Mouse (Mus musculus) limb, embryonic 12.5 days (tissue): ENCODE data around the gene Ypel3. TPM values are rescaled to one million over a fixed set of nuclear protein-coding genes. Genes with fewer than 3 reads are reported as not detected.
A peak's percentile ranks its signal among the peaks of the same experiment; 100 is the strongest.

Experiments
- ATAC-seq: fragments of 200-750 bp; cut with Nextera tagmentation; 2 replicates; pipeline ENCODE4 v1.8.0; 2017; ENCODE audit warnings: low read depth, moderate TSS enrichment; ENCODE audit not compliant: insufficient number of reproducible peaks, insufficient read depth, low FRiP score, low TSS enrichment
- H3K27ac ChIP-seq: fragments of 300-500 bp; sonication (generic); 2 replicates; pipeline ENCODE4 v1.5.1; 2016; ENCODE audit warnings: mild to moderate bottlenecking, moderate library complexity
- H3K27me3 ChIP-seq: fragments of 300-500 bp; sonication (generic); 2 replicates; pipeline ENCODE4 v1.6.1; 2016; ENCODE audit warnings: mild to moderate bottlenecking, moderate library complexity
- H3K36me3 ChIP-seq: fragments of 300-500 bp; sonication (generic); 2 replicates; pipeline ENCODE4 v1.6.1; 2016; ENCODE audit warnings: mild to moderate bottlenecking, moderate library complexity
- H3K4me1 ChIP-seq: fragments of 300-500 bp; sonication (generic); replicated peaks from 2 replicates; pipeline ENCODE4 v1.6.1; 2016
- H3K4me2 ChIP-seq: fragments of 300-500 bp; sonication (generic); 2 replicates; pipeline ENCODE4 v1.6.1; 2016; ENCODE audit warnings: mild to moderate bottlenecking, moderate library complexity
- H3K4me3 ChIP-seq: fragments of 300-500 bp; sonication (generic); replicated peaks from 2 replicates; pipeline ENCODE4 v1.5.1; 2016; ENCODE audit warnings: mild to moderate bottlenecking
- H3K9ac ChIP-seq: fragments of 300-500 bp; sonication (generic); replicated peaks from 2 replicates; pipeline ENCODE4 v1.6.1; 2016; ENCODE audit warnings: mild to moderate bottlenecking, moderate library complexity
- H3K9me3 ChIP-seq: fragments of 300-500 bp; sonication (generic); 2 replicates; pipeline ENCODE4 v1.6.1; 2016; ENCODE audit warnings: mild to moderate bottlenecking, moderate library complexity
- WGBS: fragments of 180-500 bp; shearing (Covaris S2); methylation state at CpG from one replicate; pipeline ENCODE4 v1.1.7; 2016; 5-methylcytosine and 5-hydroxymethylcytosine counted together
- polyA plus RNA-seq: library from polyadenylated mRNA; unstranded; fragments of >200 nt; fragmentation: Nextera tagmentation; extraction: Ambion mirVana; gene quantifications from 2 replicates; pipeline ENCODE4 v1.2.1, GENCODE M21; 2016

Ypel3 gene
- polyA plus RNA-seq, 1 experiment from 2014 or later, result 104 TPM

- no peak for ATAC-seq
- peaks cover 22% of the 10 kb centered on the region for H3K27me3 ChIP-seq
- H3K9me3 ChIP-seq, result no peaks in the 10 kb centered on the region
- H3K27ac ChIP-seq, result no peak overlapping the region
- H3K4me3 ChIP-seq, result no peak overlapping the region
- WGBS, result 29% methylated on average over 1 of the region's 1 CpGs
- H3K36me3 ChIP-seq, result no peaks in the 10 kb centered on the region
- H3K4me2 ChIP-seq, result no peak overlapping the region
- peaks cover 11% of the 10 kb centered on the region for H3K4me1 ChIP-seq
- no peak overlapping the region for H3K9ac ChIP-seq
These were observed 42.1 kb downstream of the Ypel3 start for GRCm38 (mm10) chr7:126818818-126819217.

- Histone ChIP-seq H3K4me2 (no peak overlapping the region), H3K9me3 (no peaks in the 10 kb centered on the region), H3K27me3 (peaks cover 45% of the 10 kb centered on the region), H3K36me3 (no peaks in the 10 kb centered on the region), H3K4me3 (no peak overlapping the region), H3K27ac (no peak overlapping the region), H3K9ac (no peak overlapping the region), H3K4me1 (peaks cover 11% of the 10 kb centered on the region)
- WGBS, result 19% methylated on average over 7 of the region's 7 CpGs
- ATAC-seq, result no peak
These were observed 45.2 kb downstream of the Ypel3 start for GRCm38 (mm10) chr7:126821835-126822511.

DNA sequence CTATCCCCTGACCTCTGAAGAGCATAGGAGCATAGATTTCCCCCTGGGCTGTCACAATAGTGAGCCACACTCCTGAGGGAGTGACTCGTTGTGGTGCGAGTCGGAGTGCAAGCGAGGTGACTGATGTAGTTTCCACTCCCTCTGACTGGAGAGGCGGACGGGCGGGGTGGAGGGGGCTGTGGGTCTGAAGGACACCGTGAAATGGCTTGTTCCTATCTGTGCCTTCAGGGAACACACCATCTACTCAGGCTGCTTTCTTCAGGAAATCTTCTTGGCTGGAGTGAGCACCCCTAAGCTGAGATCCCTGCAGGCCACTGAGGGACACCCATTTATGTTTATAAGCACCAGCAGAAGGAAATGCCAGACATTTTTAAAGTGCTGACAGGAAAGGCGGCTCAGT is 46.0 kb downstream of the Ypel3 start:
- 7% methylated on average over 9 of the region's 9 CpGs for WGBS
- H3K4me3 ChIP-seq, result 0 out of 2 replicates have a peak overlapping the region, but pooled peaks have one; percentile 33
- H3K36me3 ChIP-seq, result no peaks in the 10 kb centered on the region
- no peak overlapping the region for H3K9ac ChIP-seq
- ATAC-seq, result no peak
- H3K27ac ChIP-seq, result no peak overlapping the region
- H3K9me3 ChIP-seq, result no peaks in the 10 kb centered on the region
- H3K4me1 ChIP-seq, result peaks cover 11% of the 10 kb centered on the region
- H3K27me3 ChIP-seq, result peaks cover 45% of the 10 kb centered on the region
- peak overlapping the region; percentile 56 for H3K4me2 ChIP-seq

- no peak for ATAC-seq
- Histone ChIP-seq H3K9ac (peak overlapping the region; percentile 45; the same call in 1 of the 2 replicates), H3K27me3 (peaks cover 45% of the 10 kb centered on the region), H3K9me3 (no peaks in the 10 kb centered on the region), H3K4me3 (peak overlapping the region; percentile 33), H3K4me2 (peak overlapping the region; percentile 56), H3K27ac (no peak overlapping the region), H3K4me1 (peaks cover 11% of the 10 kb centered on the region), H3K36me3 (no peaks in the 10 kb centered on the region)
- whole genome bisulfite sequencing, result 0% methylated on average over 7 of the region's 19 CpGs
These were observed 46.5 kb downstream of the Ypel3 start for GRCm38 (mm10) chr7:126823202-126823711.

DNA sequence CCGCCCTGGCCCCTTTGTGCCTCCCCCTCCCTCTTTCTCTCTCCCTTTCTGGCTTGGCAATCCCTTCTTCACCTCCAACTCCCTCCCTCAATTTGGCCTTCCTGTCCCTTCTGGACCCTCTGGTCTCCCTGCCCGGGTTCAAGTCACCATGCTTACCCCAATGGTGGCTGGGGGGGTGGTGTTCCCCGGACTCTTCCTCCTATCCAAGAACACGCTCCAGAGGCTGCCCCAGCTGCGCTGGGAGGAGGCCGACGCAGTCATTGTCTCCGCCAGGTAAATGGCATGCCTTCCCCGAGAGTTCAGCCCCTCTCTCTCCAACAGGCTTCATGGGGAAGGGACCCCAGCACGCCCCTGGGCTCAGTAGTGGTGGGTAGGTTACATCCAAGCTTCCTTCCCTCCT is 47.2 kb downstream of the Ypel3 start:
- Histone ChIP-seq H3K9ac (no peak overlapping the region), H3K4me2 (no peak overlapping the region), H3K27ac (no peak overlapping the region), H3K27me3 (peaks cover 48% of the 10 kb centered on the region), H3K4me1 (peaks cover 11% of the 10 kb centered on the region), H3K4me3 (no peak overlapping the region), H3K9me3 (no peaks in the 10 kb centered on the region), H3K36me3 (no peaks in the 10 kb centered on the region)
- WGBS, result 14% methylated on average over 10 of the region's 10 CpGs
- no peak for ATAC-seq

DNA sequence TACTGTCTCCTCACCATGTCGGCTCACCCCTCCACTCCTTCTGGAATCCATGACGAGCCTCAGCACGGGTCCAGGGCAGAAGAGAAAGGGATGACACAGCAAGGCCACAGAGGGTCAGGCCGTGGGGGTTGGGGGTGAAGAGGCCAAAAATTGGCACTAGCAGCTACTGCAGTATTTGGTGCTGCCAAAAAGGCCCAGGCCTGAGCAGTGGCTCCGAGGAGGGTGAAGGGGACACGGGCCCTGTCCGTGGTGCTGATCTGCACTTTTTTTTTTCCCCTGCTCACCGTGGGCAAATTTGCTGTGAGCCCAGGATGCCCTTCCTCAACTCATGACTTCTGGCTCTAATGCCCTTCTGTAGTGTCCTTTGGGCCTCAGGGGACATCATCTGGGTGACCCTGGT is 48.6 kb downstream of the Ypel3 start:
- Histone ChIP-seq H3K36me3 (no peaks in the 10 kb centered on the region), H3K27ac (no peak overlapping the region), H3K4me2 (no peak overlapping the region), H3K4me1 (peaks cover 18% of the 10 kb centered on the region), H3K9me3 (no peaks in the 10 kb centered on the region), H3K4me3 (no peak overlapping the region), H3K9ac (no peak overlapping the region), H3K27me3 (peaks cover 63% of the 10 kb centered on the region)
- ATAC-seq, result no peak
- 15% methylated on average over 8 of the region's 8 CpGs for WGBS

GRCm38 (mm10) chr7:126825952-126826351 is 49.2 kb downstream of the Ypel3 start:
- Histone ChIP-seq H3K4me2 (no peak overlapping the region), H3K4me3 (no peak overlapping the region), H3K9ac (no peak overlapping the region), H3K27ac (no peak overlapping the region), H3K36me3 (no peaks in the 10 kb centered on the region), H3K4me1 (peaks cover 18% of the 10 kb centered on the region), H3K9me3 (no peaks in the 10 kb centered on the region), H3K27me3 (peaks cover 68% of the 10 kb centered on the region)
- WGBS, result 64% methylated on average over 5 of the region's 5 CpGs
- ATAC-seq, result no peak

Other genes starting within 250 kb of the Ypel3 start
- 202 and 205 TPM in 2 replicates for gene Eif3c, start 210.5 kb upstream of the Ypel3 start, polyA plus RNA-seq
- gene Apobr, start 192.0 kb upstream of the Ypel3 start, polyA plus RNA-seq, result 0.56 and 0.90 TPM in 2 replicates
- 34.0 TPM in 2 replicates for gene Cln3, start 191.1 kb upstream of the Ypel3 start, polyA plus RNA-seq
- not detected in 2 replicates for gene Il27, start 182.0 kb upstream of the Ypel3 start, polyA plus RNA-seq
- 0.28 TPM in 1 of 2 replicates, not detected in the other for gene Nupr1, start 146.1 kb upstream of the Ypel3 start, polyA plus RNA-seq
- gene Sgf29, start 127.6 kb upstream of the Ypel3 start, polyA plus RNA-seq, result 47.7 and 49.1 TPM in 2 replicates
- 0.83 and 1.2 TPM in 2 replicates for gene Sult1a1, start 100.5 kb upstream of the Ypel3 start, polyA plus RNA-seq
- gene Bola2, start 81.6 kb upstream of the Ypel3 start, polyA plus RNA-seq, result 145 and 156 TPM in 2 replicates
- gene Slx1b, start 81.2 kb upstream of the Ypel3 start, polyA plus RNA-seq, result 14.5 and 14.7 TPM in 2 replicates
- gene Coro1a, start 69.2 kb upstream of the Ypel3 start, polyA plus RNA-seq, result 36.6 and 39.1 TPM in 2 replicates
- 36.4 and 38.5 TPM in 2 replicates for gene Mapk3, start 17.4 kb upstream of the Ypel3 start, polyA plus RNA-seq
- 1.3 and 2.4 TPM in 2 replicates for gene Gdpd3, start 10.6 kb upstream of the Ypel3 start, polyA plus RNA-seq
- 0.50 and 0.68 TPM in 2 replicates for gene Tbx6, start 4.5 kb downstream of the Ypel3 start, polyA plus RNA-seq
- gene Ppp4c, start 15.5 kb downstream of the Ypel3 start, polyA plus RNA-seq, result 378 and 401 TPM in 2 replicates
- gene Fam57b, start 20.7 kb downstream of the Ypel3 start, polyA plus RNA-seq, result 0.19 and 0.33 TPM in 2 replicates
- not detected in 2 replicates for gene 4930451I11Rik, start 54.7 kb downstream of the Ypel3 start, polyA plus RNA-seq
- 1.5 and 2.3 TPM in 2 replicates for gene Doc2a, start 70.5 kb downstream of the Ypel3 start, polyA plus RNA-seq
- 46.1 and 50.7 TPM in 2 replicates for gene Hirip3, start 85.0 kb downstream of the Ypel3 start, polyA plus RNA-seq
- gene Ino80e, start 85.4 kb downstream of the Ypel3 start, polyA plus RNA-seq, result 93.3 and 101 TPM in 2 replicates
- gene Taok2, start 107.7 kb downstream of the Ypel3 start, polyA plus RNA-seq, result 58.2 and 60.3 TPM in 2 replicates
- gene Tmem219, start 146.0 kb downstream of the Ypel3 start, polyA plus RNA-seq, result 17.7 and 18.0 TPM in 2 replicates
- 18.3 and 19.7 TPM in 2 replicates for gene Kctd13, start 151.9 kb downstream of the Ypel3 start, polyA plus RNA-seq
- gene Asphd1, start 172.6 kb downstream of the Ypel3 start, polyA plus RNA-seq, result 0.17 and 0.30 TPM in 2 replicates
- 0.14 and 0.35 TPM in 2 replicates for gene Sez6l2, start 173.6 kb downstream of the Ypel3 start, polyA plus RNA-seq
- gene Cdipt, start 199.0 kb downstream of the Ypel3 start, polyA plus RNA-seq, result 76.5 and 80.7 TPM in 2 replicates
- 0.64 and 1.1 TPM in 2 replicates for gene Cdiptos, start 199.1 kb downstream of the Ypel3 start, polyA plus RNA-seq
- gene Mvp, start 237.7 kb downstream of the Ypel3 start, polyA plus RNA-seq, result 4.1 and 4.6 TPM in 2 replicates
- gene Pagr1b, start 239.5 kb downstream of the Ypel3 start, polyA plus RNA-seq, result 0.42 and 0.59 TPM in 2 replicates
- gene Pagr1a, start 240.4 kb downstream of the Ypel3 start, polyA plus RNA-seq, result 33.0 and 34.4 TPM in 2 replicates
- 73.7 and 81.2 TPM in 2 replicates for gene Gm42742, start 244.1 kb downstream of the Ypel3 start, polyA plus RNA-seq
- 3.1 and 6.4 TPM in 2 replicates for gene Prrt2, start 244.3 kb downstream of the Ypel3 start, polyA plus RNA-seq